Mouse (Mus musculus) kidney, adult 10 weeks (tissue): ENCODE results near the gene Olfr410. TPM values are rescaled to one million over a fixed set of nuclear protein-coding genes. Genes with fewer than 3 reads are reported as not detected.

Experiments used
- polyA plus RNA-seq: library from polyadenylated mRNA; stranded (reverse); fragments of 350-450 nt; fragmentation: Illumina TruSeq; extraction: RNeasy Lipid Tissue Mini Kit (QIAGEN cat#74804); gene quantifications from one replicate; pipeline ENCODE4 v1.2.3, GENCODE M21; 2014; ENCODE audit warnings: low read depth, low replicate concordance

The Olfr410 gene
- not detected for polyA plus RNA-seq

DNA sequence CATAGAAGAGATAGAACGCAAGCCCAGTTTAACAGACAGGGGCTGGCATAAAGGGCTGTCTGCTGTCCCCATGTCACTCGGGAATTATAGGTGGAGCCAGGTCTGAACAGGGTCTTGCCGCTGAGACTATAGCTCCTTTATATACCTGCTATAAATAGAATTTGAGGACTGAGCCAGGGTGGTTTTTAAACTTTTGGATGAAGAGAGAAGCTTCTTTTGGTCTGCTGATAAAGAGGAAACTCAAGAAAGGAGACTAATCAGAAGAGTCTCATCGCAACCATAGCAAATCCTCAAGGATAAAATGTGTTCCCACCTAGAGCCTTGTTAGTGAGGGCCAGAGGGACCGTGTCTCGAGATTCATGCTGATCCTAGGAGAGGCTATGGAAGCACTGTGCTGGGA is at the start of gene Olfr410:
Olfr410 (minus strand) TSS at position 101 of the 400 bp plus-strand sequence.

DNA sequence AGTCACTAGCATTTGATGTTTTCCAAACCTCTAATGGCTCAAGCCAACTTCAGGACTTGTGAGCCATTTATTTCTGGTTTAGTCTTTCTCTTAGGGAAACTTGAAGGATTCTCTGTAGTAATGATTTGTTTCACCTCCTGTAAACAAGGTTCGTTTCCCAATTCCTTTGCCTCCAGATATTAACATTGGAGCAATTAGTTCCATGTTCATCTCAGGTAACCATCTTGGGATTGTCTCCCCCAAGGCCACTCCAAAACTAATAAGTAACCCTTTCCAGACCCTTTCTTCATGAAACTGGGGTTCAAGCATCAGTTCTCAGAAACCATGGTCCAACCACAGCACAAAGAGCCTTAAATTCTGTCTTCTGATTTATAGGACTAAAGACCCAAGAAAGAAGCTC is 23.9 kb upstream of the Olfr410 start, which contains the start of gene Olfr412:
Olfr412 (plus strand) TSS at position 301 of the 400 bp plus-strand sequence.

DNA sequence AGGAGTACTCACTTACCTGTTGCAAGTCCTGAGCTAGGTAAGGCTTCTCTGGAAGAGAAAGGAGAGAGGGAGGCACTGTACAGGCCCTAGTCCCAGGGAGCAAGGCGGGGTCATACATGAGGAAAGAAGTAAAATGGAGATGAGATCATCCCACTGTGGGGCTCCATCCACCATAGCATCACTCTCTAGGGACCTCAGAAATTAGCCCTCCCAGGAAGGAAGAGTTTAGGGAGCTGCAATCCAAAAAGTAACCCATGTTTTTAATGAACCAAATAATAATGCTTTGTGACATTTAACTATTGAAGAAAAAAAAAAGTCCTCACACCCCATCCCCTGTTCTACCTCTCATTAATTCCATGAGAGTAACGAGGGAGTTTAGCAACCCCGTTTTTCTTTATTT is 14.7 kb upstream of the Olfr410 start, which contains the start of gene Olfr411:
Olfr411 (minus strand) TSS at position 101 of the 400 bp plus-strand sequence.

DNA sequence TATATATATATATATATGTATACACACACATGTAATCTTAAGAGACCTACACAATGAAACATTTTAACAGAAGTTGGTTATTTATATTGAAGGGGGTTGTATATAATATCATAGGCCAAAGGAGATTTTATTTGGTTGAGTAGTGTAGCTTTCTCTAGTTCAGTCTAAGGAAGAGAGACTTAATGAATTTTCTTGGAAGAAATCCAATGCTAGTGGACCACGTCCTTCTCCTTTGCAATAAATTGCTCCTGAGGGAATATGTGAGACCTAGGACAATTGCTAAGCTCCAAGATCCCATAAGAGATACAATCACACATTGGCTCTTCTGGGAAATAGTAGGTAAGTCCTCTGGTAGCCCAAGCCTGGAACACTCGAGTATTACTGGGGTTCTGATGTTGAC is 54.4 kb downstream of the Olfr410 start, which contains the start of gene Olfr59:
Olfr59 (plus strand) TSS at position 301 of the 400 bp plus-strand sequence.

Other genes starting within 250 kb of the Olfr410 start
- gene Olfr401, start 224.3 kb downstream of the Olfr410 start, polyA plus RNA-seq: not detected
- not detected for gene Olfr402, start 184.5 kb downstream of the Olfr410 start, polyA plus RNA-seq
- gene Olfr403, start 151.8 kb downstream of the Olfr410 start, polyA plus RNA-seq: not detected
- gene Olfr43, start 126.7 kb downstream of the Olfr410 start, polyA plus RNA-seq: not detected
- gene Olfr406, start 78.2 kb downstream of the Olfr410 start, polyA plus RNA-seq: not detected
- gene Olfr59, start 54.3 kb downstream of the Olfr410 start, polyA plus RNA-seq: not detected
- gene Olfr411, start 14.6 kb upstream of the Olfr410 start, polyA plus RNA-seq: not detected
- not detected for gene Olfr412, start 24.0 kb upstream of the Olfr410 start, polyA plus RNA-seq